Mouse (Mus musculus) hindbrain, embryonic 15.5 days (tissue): ENCODE measurements around the gene Prcc. TPM values are rescaled to one million over a fixed set of nuclear protein-coding genes. Genes with fewer than 3 reads are reported as not detected.
A peak's percentile ranks its signal among the peaks of the same experiment; 100 is the strongest.
"Not testable (repeated sequence)": the region's sequence is repeated elsewhere in the genome, so short reads cannot be mapped to it uniquely, and the experiment has no call there.

Experiments
- ATAC-seq: fragments of 200-750 bp; cut with Nextera tagmentation; 2 replicates; pipeline ENCODE4 v1.8.0; 2017; ENCODE audit warnings: low read depth, moderate number of reproducible peaks, moderate TSS enrichment; ENCODE audit not compliant: low FRiP score
- H3K27ac ChIP-seq: fragments of 300-500 bp; sonication (generic); replicated peaks from 2 replicates; pipeline ENCODE4 v1.5.1; 2015; ENCODE audit warnings: mild to moderate bottlenecking, inconsistent platforms
- H3K27me3 ChIP-seq: fragments of 300-500 bp; sonication (generic); 2 replicates; pipeline ENCODE4 v1.6.1; 2015; ENCODE audit warnings: control low read depth, inconsistent platforms
- H3K36me3 ChIP-seq: fragments of 300-500 bp; sonication (generic); 2 replicates; pipeline ENCODE4 v1.6.1; 2015; ENCODE audit warnings: control low read depth, inconsistent platforms
- H3K4me1 ChIP-seq: fragments of 300-500 bp; sonication (generic); replicated peaks from 2 replicates; pipeline ENCODE4 v1.6.1; 2015; ENCODE audit warnings: control low read depth, inconsistent platforms
- H3K4me2 ChIP-seq: fragments of 300-500 bp; sonication (generic); 2 replicates; pipeline ENCODE4 v1.6.1; 2015; ENCODE audit warnings: moderate library complexity, mild to moderate bottlenecking, inconsistent platforms
- H3K4me3 ChIP-seq: fragments of 300-500 bp; sonication (generic); 2 replicates; pipeline ENCODE4 v1.5.1; 2015; ENCODE audit warnings: mild to moderate bottlenecking, inconsistent platforms
- H3K9ac ChIP-seq: fragments of 300-500 bp; sonication (generic); 2 replicates; pipeline ENCODE4 v1.6.1; 2015; ENCODE audit warnings: inconsistent platforms
- H3K9me3 ChIP-seq: fragments of 300-500 bp; sonication (generic); 2 replicates; pipeline ENCODE4 v1.6.1; 2016; ENCODE audit warnings: control low read depth, inconsistent platforms
- WGBS: fragments of 180-500 bp; shearing (Covaris S2); methylation state at CpG from one replicate; pipeline ENCODE4 v1.1.7; 2015; 5-methylcytosine and 5-hydroxymethylcytosine counted together
- polyA plus RNA-seq: library from polyadenylated mRNA; unstranded; fragments of >200 nt; fragmentation: Nextera tagmentation; extraction: Ambion mirVana; gene quantifications from 2 replicates; pipeline ENCODE4 v1.2.1, GENCODE M21; 2015

The Prcc gene
- polyA plus RNA-seq, 1 experiment from 2014 or later = 18.5 TPM

DNA sequence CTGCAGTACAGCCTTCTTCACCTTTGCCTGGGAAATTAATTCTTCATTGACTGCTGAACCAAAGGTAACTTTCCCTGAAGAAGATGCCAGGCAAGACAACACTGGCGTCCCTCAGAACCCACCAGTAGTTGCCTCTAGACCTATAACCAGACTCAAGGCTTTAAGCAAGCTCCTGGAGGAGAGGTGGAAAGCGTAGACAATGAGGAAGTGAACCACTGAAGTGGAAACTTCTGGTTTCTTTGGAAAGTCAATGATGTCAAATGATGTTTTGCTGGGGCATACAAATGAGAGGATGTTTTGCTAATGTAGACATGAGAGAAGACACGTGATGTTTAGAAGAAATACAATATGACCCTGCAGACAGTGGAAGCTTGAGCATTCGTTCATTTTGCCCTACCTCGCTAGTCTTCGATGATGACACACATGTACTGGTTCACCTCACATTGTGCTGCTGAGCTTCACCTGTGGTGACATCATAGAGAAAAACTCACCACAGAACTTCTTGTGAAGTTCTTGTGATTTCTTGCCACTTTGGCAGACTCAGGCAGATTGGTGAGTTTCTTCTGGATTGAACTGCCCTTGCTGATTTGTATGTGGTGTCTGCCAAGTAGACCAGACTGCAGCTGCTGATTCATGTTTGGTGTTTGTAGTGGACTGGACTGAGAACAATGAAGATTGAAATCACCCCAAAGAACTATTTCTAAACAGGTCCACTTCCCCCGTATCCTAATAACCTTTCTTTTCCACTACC is 53.1 kb downstream of the Prcc start:
- no peak for ATAC-seq
- WGBS = 84% methylated on average over 7 of the region's 7 CpGs
- no peaks in the 10 kb centered on the region for H3K27me3 ChIP-seq

GRCm38 (mm10) chr3:87829025-87829424 is 56.4 kb downstream of the Prcc start:
- H3K9me3 ChIP-seq = no peaks in the 10 kb centered on the region
- no peak overlapping the region for H3K27ac ChIP-seq
- H3K36me3 ChIP-seq = no peaks in the 10 kb centered on the region
- H3K9ac ChIP-seq = no peak overlapping the region
- ATAC-seq = no peak
- WGBS = 53% methylated on average over 10 of the region's 10 CpGs
- H3K4me3 ChIP-seq = no peak overlapping the region
- H3K27me3 ChIP-seq = no peaks in the 10 kb centered on the region
- no peaks in the 10 kb centered on the region for H3K4me1 ChIP-seq
- no peak overlapping the region for H3K4me2 ChIP-seq

More for the DNA sequence above, 53.1 kb downstream of the Prcc start:
- H3K4me1 ChIP-seq = no peaks in the 10 kb centered on the region
- H3K4me3 ChIP-seq = no peak overlapping the region
- H3K4me2 ChIP-seq = no peak overlapping the region
- no peak overlapping the region for H3K9ac ChIP-seq
- H3K36me3 ChIP-seq = no peaks in the 10 kb centered on the region
- H3K9me3 ChIP-seq = no peaks in the 10 kb centered on the region
- H3K27ac ChIP-seq = no peak overlapping the region

DNA sequence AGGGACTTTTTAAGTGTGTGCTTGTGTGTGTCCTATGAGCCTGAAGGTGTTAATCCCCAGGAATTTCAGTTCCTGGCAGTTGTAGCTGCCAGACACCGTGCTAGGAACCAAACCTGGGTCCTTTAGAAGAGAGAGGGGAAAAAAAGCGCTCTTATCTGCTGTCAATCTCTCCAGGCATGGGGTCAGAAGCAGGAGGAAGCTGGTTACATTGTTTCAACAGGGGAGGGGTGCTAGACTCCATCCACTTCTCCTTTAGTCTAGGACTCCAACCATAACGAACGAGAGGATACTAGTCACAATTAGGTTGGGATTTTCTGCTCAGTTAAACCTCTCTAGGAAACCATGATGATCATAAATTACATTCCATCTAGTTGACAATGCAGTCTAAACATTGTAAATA is 57.0 kb downstream of the Prcc start:
- no peaks in the 10 kb centered on the region for H3K27me3 ChIP-seq
- 53% methylated on average over 4 of the region's 4 CpGs for WGBS
- H3K4me2 ChIP-seq = no peak overlapping the region
- ATAC-seq = no peak
- no peaks in the 10 kb centered on the region for H3K4me1 ChIP-seq
- no peak overlapping the region for H3K4me3 ChIP-seq
- no peak overlapping the region for H3K9ac ChIP-seq
- no peaks in the 10 kb centered on the region for H3K36me3 ChIP-seq
- H3K27ac ChIP-seq = no peak overlapping the region
- no peaks in the 10 kb centered on the region for H3K9me3 ChIP-seq

DNA sequence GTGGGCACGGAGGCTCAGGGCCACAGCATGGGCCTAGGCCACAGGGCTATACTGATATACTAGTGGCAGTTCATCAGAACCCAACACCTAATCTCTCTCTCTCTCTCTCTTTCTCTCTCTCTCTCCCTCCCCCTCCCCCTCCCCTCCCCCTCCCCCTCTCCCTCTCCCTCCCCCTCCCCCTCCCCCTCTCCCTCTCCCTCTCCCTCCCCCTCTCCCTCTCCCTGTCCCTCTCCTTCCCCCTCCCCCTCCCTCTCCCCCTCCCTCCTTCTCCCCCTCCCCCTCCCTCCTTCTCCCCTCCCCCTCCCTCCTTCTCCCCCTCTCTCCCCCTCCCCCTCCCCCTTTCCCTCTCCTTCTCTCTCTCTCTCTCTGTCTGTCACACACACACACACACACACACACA is 61.2 kb downstream of the Prcc start, which contains the start of gene Pear1:
Gene Pear1 (minus strand): TSS at position 101 of the 400 bp plus-strand sequence.
- ATAC-seq, H3K9ac ChIP-seq, H3K4me3 ChIP-seq, H3K27ac ChIP-seq, H3K9me3 ChIP-seq, H3K4me2 ChIP-seq, H3K4me1 ChIP-seq, H3K27me3 ChIP-seq, H3K36me3 ChIP-seq: not testable (repeated sequence)
- 91% methylated on average over 1 of the region's 1 CpGs for WGBS

GRCm38 (mm10) chr3:87818226-87818625 is 67.2 kb downstream of the Prcc start:
- H3K4me2 ChIP-seq = no peak overlapping the region
- H3K4me1 ChIP-seq = no peaks in the 10 kb centered on the region
- whole genome bisulfite sequencing = 52% methylated on average over 12 of the region's 12 CpGs
- no peak for ATAC-seq
- H3K9ac ChIP-seq = no peak overlapping the region
- no peaks in the 10 kb centered on the region for H3K9me3 ChIP-seq
- no peak overlapping the region for H3K27ac ChIP-seq
- no peaks in the 10 kb centered on the region for H3K27me3 ChIP-seq
- no peak overlapping the region for H3K4me3 ChIP-seq
- H3K36me3 ChIP-seq = no peaks in the 10 kb centered on the region

GRCm38 (mm10) chr3:87816646-87817093 is 68.7 kb downstream of the Prcc start:
- WGBS = 7% methylated on average over 12 of the region's 12 CpGs
- H3K4me2 ChIP-seq = no peak overlapping the region

GRCm38 (mm10) chr3:87816166-87816565 is 69.2 kb downstream of the Prcc start:
- 59% methylated on average over 6 of the region's 6 CpGs for WGBS

More at GRCm38 (mm10) chr3:87816646-87817093, 68.7 kb downstream of the Prcc start:
- no peak overlapping the region for H3K9ac ChIP-seq
- ATAC-seq = peak; percentile 56; the same call in 1 of the 2 replicates
- H3K9me3 ChIP-seq = no peaks in the 10 kb centered on the region
- no peaks in the 10 kb centered on the region for H3K4me1 ChIP-seq
- H3K27ac ChIP-seq = no peak overlapping the region
- no peaks in the 10 kb centered on the region for H3K27me3 ChIP-seq
- no peaks in the 10 kb centered on the region for H3K36me3 ChIP-seq
- no peak overlapping the region for H3K4me3 ChIP-seq

DNA sequence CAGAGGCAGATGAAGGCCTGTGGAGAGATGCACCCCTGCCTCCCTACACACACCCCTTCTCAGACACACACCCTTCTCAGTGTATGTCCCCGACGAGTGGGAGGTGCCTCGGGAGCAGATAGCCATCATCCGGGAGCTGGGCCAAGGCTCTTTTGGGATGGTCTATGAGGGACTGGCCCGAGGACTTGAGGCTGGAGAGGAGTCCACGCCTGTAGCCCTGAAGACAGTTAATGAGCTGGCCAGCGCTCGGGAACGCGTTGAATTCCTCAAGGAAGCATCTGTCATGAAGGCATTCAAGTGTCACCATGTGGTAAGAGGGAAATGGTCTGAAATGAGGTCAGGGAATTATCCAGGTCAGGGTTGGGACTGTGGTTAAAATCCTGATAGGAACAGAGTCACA is 72.5 kb downstream of the Prcc start:
- Histone ChIP-seq H3K4me2 (no peak overlapping the region), H3K9ac (no peak overlapping the region), H3K9me3 (no peaks in the 10 kb centered on the region), H3K27ac (no peak overlapping the region), H3K4me1 (peaks cover 8% of the 10 kb centered on the region), H3K36me3 (no peaks in the 10 kb centered on the region), H3K4me3 (no peak overlapping the region), H3K27me3 (peaks cover 36% of the 10 kb centered on the region)
- ATAC-seq = no peak
- WGBS = 62% methylated on average over 10 of the region's 10 CpGs

More at GRCm38 (mm10) chr3:87816166-87816565, 69.2 kb downstream of the Prcc start:
- H3K27ac ChIP-seq = no peak overlapping the region
- peaks cover 4% of the 10 kb centered on the region for H3K27me3 ChIP-seq
- ATAC-seq = peak; percentile 27; the same call in 1 of the 2 replicates
- H3K9ac ChIP-seq = no peak overlapping the region
- no peaks in the 10 kb centered on the region for H3K4me1 ChIP-seq
- H3K36me3 ChIP-seq = no peaks in the 10 kb centered on the region
- H3K4me3 ChIP-seq = no peak overlapping the region
- no peaks in the 10 kb centered on the region for H3K9me3 ChIP-seq
- H3K4me2 ChIP-seq = no peak overlapping the region

DNA sequence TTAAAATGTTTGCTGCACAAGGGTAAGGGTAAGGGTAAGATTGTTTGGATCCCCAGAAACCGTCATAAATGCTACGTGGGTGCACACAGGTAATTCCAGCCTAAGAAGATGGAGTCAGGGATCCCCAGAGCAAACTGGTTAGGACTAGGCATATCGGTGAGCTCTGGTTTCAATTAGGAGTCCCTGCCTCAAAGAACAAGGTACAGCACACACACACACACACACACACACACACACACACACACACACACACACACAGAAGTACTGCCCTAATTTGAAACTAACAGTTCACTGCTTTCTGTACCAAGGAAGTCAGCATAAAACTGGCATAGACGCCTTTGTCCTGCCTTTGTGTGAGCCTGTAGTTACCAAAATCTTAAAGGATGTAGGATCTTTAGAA is 73.0 kb downstream of the Prcc start:
- Histone ChIP-seq H3K27me3 (peaks cover 40% of the 10 kb centered on the region), H3K27ac (no peak overlapping the region), H3K4me2 (no peak overlapping the region), H3K4me3 (no peak overlapping the region), H3K36me3 (no peaks in the 10 kb centered on the region), H3K9ac (no peak overlapping the region), H3K4me1 (peaks cover 8% of the 10 kb centered on the region), H3K9me3 (no peaks in the 10 kb centered on the region)
- no peak for ATAC-seq
- WGBS = 75% methylated on average over 4 of the region's 4 CpGs

- Histone ChIP-seq H3K4me1 (peaks cover 8% of the 10 kb centered on the region), H3K27me3 (peaks cover 50% of the 10 kb centered on the region), H3K4me3 (no peak overlapping the region), H3K27ac (no peak overlapping the region), H3K9ac (no peak overlapping the region), H3K36me3 (no peaks in the 10 kb centered on the region), H3K4me2 (no peak overlapping the region), H3K9me3 (no peaks in the 10 kb centered on the region)
- 88% methylated on average over 8 of the region's 8 CpGs for WGBS
- ATAC-seq = no peak
These were observed 74.1 kb downstream of the Prcc start for GRCm38 (mm10) chr3:87811297-87811696.

DNA sequence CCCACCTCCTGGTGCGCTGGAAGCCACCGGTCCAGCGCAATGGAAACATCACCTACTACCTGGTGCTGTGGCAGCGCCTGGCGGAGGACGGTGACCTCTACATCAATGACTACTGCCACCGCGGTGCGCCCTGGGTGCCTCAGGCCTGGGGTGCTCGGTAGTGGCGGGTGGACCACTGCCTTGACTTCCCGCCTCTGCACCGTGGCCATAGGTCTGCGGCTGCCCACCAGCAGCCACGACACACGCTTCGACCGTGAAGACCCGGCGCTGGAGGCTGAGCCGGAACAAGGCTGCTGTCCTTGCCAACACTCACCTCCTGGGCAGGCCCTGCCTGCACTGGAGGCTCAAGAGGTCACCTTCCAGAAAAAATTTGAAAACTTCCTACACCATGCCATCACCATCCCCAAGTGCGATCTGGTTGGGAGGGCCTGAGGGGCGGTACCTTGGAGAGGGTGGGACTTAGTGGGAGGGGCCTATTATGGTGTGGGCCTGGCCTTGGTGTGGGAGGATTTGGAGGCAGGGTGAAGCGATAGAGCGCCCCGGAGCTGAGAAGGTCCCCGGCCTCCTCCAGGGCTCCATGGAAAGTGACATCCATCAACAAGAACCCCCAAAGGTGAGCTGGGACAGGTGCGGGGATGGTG is 76.0 kb downstream of the Prcc start:
- Histone ChIP-seq H3K4me1 (peaks cover 8% of the 10 kb centered on the region), H3K27ac (no peak overlapping the region), H3K4me3 (peak overlapping the region; percentile 22), H3K27me3 (peaks cover 66% of the 10 kb centered on the region), H3K9ac (no peak overlapping the region), H3K9me3 (no peaks in the 10 kb centered on the region), H3K36me3 (no peaks in the 10 kb centered on the region), H3K4me2 (peak overlapping the region; percentile 45)
- ATAC-seq = peak; percentile 45; the same call in 1 of the 2 replicates
- 5% methylated on average over 28 of the region's 28 CpGs for WGBS
